Mouse (Mus musculus): Measurements from ENCODE around the gene Gm10065. TPM values are rescaled to one million over a fixed set of nuclear protein-coding genes. Genes with fewer than 3 reads are reported as not detected.

Gm10065 gene
- polyA plus RNA-seq, 1 experiment from 2014 or later, result not detected

MicroRNA genes within 50 kb of the gene (microRNA counts, 519-probe panel; counts per million panel counts)
- 5,169 counts per million, percentile 54 among the panel's probes with 10 or more counts for microRNA mmu-miR-1896

Small RNA genes within 50 kb of the gene (microRNA-seq; reads per million reads assigned to microRNA genes)
- not detected for gene Mir1896

Other genes starting within 250 kb of the Gm10065 start
- not detected in 2 replicates for gene Gpx5, start 186.7 kb downstream of the Gm10065 start, polyA plus RNA-seq (2015; fragmentation: Nextera tagmentation; extraction: Ambion mirVana)
- gene Gpx6, start 167.3 kb downstream of the Gm10065 start, polyA plus RNA-seq (2015; fragmentation: Nextera tagmentation; extraction: Ambion mirVana), result not detected in 2 replicates
- not detected in 2 replicates for gene Olfr1367, start 132.5 kb downstream of the Gm10065 start, polyA plus RNA-seq (2015; fragmentation: Nextera tagmentation; extraction: Ambion mirVana)
- 4.4 and 5.0 TPM in 2 replicates for gene Zscan12, start 116.6 kb downstream of the Gm10065 start, polyA plus RNA-seq (2015; fragmentation: Nextera tagmentation; extraction: Ambion mirVana)
- gene Zkscan3, start 76.7 kb downstream of the Gm10065 start, polyA plus RNA-seq (2015; fragmentation: Nextera tagmentation; extraction: Ambion mirVana), result 30.1 and 33.6 TPM in 2 replicates
- 1.6 and 1.7 TPM in 2 replicates for gene Pgbd1, start 38.4 kb downstream of the Gm10065 start, polyA plus RNA-seq (2015; fragmentation: Nextera tagmentation; extraction: Ambion mirVana)
- gene Zscan26, start 25.7 kb downstream of the Gm10065 start, polyA plus RNA-seq (2015; fragmentation: Nextera tagmentation; extraction: Ambion mirVana), result 7.0 and 7.6 TPM in 2 replicates
- gene Nkapl, start 10.9 kb downstream of the Gm10065 start, polyA plus RNA-seq (2015; fragmentation: Nextera tagmentation; extraction: Ambion mirVana), result 0.86 and 0.92 TPM in 2 replicates
- gene Zkscan4, start 534 bp downstream of the Gm10065 start, polyA plus RNA-seq (2015; fragmentation: Nextera tagmentation; extraction: Ambion mirVana), result 0.33 and 0.38 TPM in 2 replicates
- gene AK157302, start 15.8 kb upstream of the Gm10065 start, polyA plus RNA-seq (2015; fragmentation: Nextera tagmentation; extraction: Ambion mirVana), result 0.65 and 0.77 TPM in 2 replicates
- 6.6 and 7.4 TPM in 2 replicates for gene Gm11273, start 22.0 kb upstream of the Gm10065 start, polyA plus RNA-seq (2015; fragmentation: Nextera tagmentation; extraction: Ambion mirVana)
- gene Zkscan8, start 51.7 kb upstream of the Gm10065 start, polyA plus RNA-seq (2015; fragmentation: Nextera tagmentation; extraction: Ambion mirVana), result 1.1 and 1.2 TPM in 2 replicates
- gene Olfr1366, start 63.4 kb upstream of the Gm10065 start, polyA plus RNA-seq (2015; fragmentation: Nextera tagmentation; extraction: Ambion mirVana), result not detected in 2 replicates
- gene Olfr1535, start 80.5 kb upstream of the Gm10065 start, polyA plus RNA-seq (2015; fragmentation: Nextera tagmentation; extraction: Ambion mirVana), result not detected in 2 replicates
- not detected in 2 replicates for gene Olfr1364, start 102.3 kb upstream of the Gm10065 start, polyA plus RNA-seq (2015; fragmentation: Nextera tagmentation; extraction: Ambion mirVana)
- not detected in 2 replicates for gene Olfr1362, start 134.6 kb upstream of the Gm10065 start, polyA plus RNA-seq (2015; fragmentation: Nextera tagmentation; extraction: Ambion mirVana)
- gene Olfr11, start 163.1 kb upstream of the Gm10065 start, polyA plus RNA-seq (2015; fragmentation: Nextera tagmentation; extraction: Ambion mirVana), result not detected in 2 replicates
- not detected in 2 replicates for gene Olfr1361, start 183.9 kb upstream of the Gm10065 start, polyA plus RNA-seq (2015; fragmentation: Nextera tagmentation; extraction: Ambion mirVana)
- not detected in 2 replicates for gene Olfr1360, start 198.0 kb upstream of the Gm10065 start, polyA plus RNA-seq (2015; fragmentation: Nextera tagmentation; extraction: Ambion mirVana)
- gene Olfr1359, start 218.7 kb upstream of the Gm10065 start, polyA plus RNA-seq (2015; fragmentation: Nextera tagmentation; extraction: Ambion mirVana), result not detected in 2 replicates
- gene Hist1h2bl, start 236.7 kb upstream of the Gm10065 start, polyA plus RNA-seq (2015; fragmentation: Nextera tagmentation; extraction: Ambion mirVana), result 1.8 and 3.0 TPM in 2 replicates
- 15.6 and 39.6 TPM in 2 replicates for gene Hist1h2ai, start 237.0 kb upstream of the Gm10065 start, polyA plus RNA-seq (2015; fragmentation: Nextera tagmentation; extraction: Ambion mirVana)
- gene Hist1h3h, start 238.2 kb upstream of the Gm10065 start, polyA plus RNA-seq (2015; fragmentation: Nextera tagmentation; extraction: Ambion mirVana), result 5.8 and 11.7 TPM in 2 replicates
- 4.3 and 8.6 TPM in 2 replicates for gene Hist1h2bm, start 242.6 kb upstream of the Gm10065 start, polyA plus RNA-seq (2015; fragmentation: Nextera tagmentation; extraction: Ambion mirVana)